Mouse (Mus musculus): ENCODE results near the gene Ttc39b.

DNA sequence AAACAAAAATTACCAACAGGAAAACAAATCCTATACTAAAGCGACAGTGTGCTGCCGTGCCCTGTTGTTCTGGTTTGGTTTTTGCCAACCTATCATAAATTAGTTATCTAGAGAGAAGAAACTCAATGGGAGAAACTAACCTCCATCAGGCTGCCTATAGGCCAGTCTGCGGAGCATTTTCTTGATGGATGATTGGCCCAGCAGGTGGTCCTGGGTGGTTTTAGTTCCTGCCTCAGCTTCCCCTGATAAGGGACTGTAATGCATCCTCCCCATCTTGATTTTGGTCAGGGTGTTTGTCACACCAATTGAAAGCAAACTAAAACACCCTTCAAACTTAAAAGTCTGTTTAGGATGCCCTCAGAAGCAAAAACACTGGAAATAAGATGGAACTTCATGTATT is 65.8 kb downstream of the Ttc39b start:
- no peak for TF ChIP-seq CTCF (IDR thresholded peaks at IDR 0.05; ENCODE audit: low read depth)
- no peak for TF ChIP-seq EP300 (IDR thresholded peaks at IDR 0.05; ENCODE audit: low read depth)

Data from liver, embryonic 14.5 days (tissue).